Mouse (Mus musculus) limb, embryonic 14.5 days (tissue): ENCODE results near the gene Ccdc93. TPM values are rescaled to one million over a fixed set of nuclear protein-coding genes. Genes with fewer than 3 reads are reported as not detected.

ENCODE experiments used
- ATAC-seq: fragments of 200-750 bp; cut with Nextera tagmentation; 2 replicates; pipeline ENCODE4 v1.8.0; 2017; ENCODE audit warnings: low read depth, moderate number of reproducible peaks, moderate TSS enrichment; ENCODE audit not compliant: low FRiP score
- DNase-seq: peaks from one replicate; pipeline ENCODE4 v3.0.0-alpha.2; 2015; ENCODE audit warnings: low spot score
- H3K27ac ChIP-seq: fragments of 300-500 bp; sonication (generic); replicated peaks from 2 replicates; pipeline ENCODE4 v1.5.1; 2014; ENCODE audit warnings: low read depth, mild to moderate bottlenecking, low read length, moderate library complexity, mixed read lengths
- H3K27me3 ChIP-seq: fragments of 300-500 bp; sonication (generic); 2 replicates; pipeline ENCODE4 v1.6.1; 2014; ENCODE audit warnings: low read length, mixed read lengths; ENCODE audit not compliant: control insufficient read depth, insufficient read depth
- H3K36me3 ChIP-seq: fragments of 300-500 bp; sonication (generic); 2 replicates; pipeline ENCODE4 v1.6.1; 2014; ENCODE audit warnings: mild to moderate bottlenecking, low read length, moderate library complexity, mixed read lengths; ENCODE audit not compliant: control insufficient read depth, insufficient read depth
- H3K4me1 ChIP-seq: fragments of 300-500 bp; sonication (generic); 2 replicates; pipeline ENCODE4 v1.6.1; 2014; ENCODE audit warnings: antibody characterized with exemption, low read length, mixed read lengths; ENCODE audit not compliant: control insufficient read depth, insufficient read depth
- H3K4me2 ChIP-seq: fragments of 300-500 bp; sonication (generic); replicated peaks from 2 replicates; pipeline ENCODE4 v1.6.1; 2014; ENCODE audit warnings: low read depth, mild to moderate bottlenecking, low read length, moderate library complexity; ENCODE audit not compliant: severe bottlenecking
- H3K4me3 ChIP-seq: fragments of 300-500 bp; sonication (generic); replicated peaks from 2 replicates; pipeline ENCODE4 v1.5.1; 2014; ENCODE audit warnings: low read length
- H3K9ac ChIP-seq: fragments of 300-500 bp; sonication (generic); 2 replicates; pipeline ENCODE4 v1.6.1; 2014; ENCODE audit warnings: mild to moderate bottlenecking, low read depth, low read length, moderate library complexity; ENCODE audit not compliant: severe bottlenecking
- H3K9me3 ChIP-seq: fragments of 300-500 bp; sonication (generic); 2 replicates; pipeline ENCODE4 v1.6.1; 2016; ENCODE audit warnings: low read length; ENCODE audit not compliant: control insufficient read depth
- POLR2A ChIP-seq: fragments of 200-500 bp; IDR thresholded peaks from 2 replicates; pipeline ENCODE4 v1.8.0; 2012; ENCODE audit warnings: inconsistent platforms, mild to moderate bottlenecking, moderate library complexity, borderline replicate concordance; ENCODE audit not compliant: insufficient read depth, insufficient read length; ENCODE audit errors: extremely low read depth
- WGBS: fragments of 180-500 bp; shearing (Covaris S2); extraction: QIAGEN DNeasy Blood & Tissue Kit; methylation state at CpG from one replicate; pipeline ENCODE4 v1.1.7; 2014; 5-methylcytosine and 5-hydroxymethylcytosine counted together
- polyA plus RNA-seq, 2 experiments: library from polyadenylated mRNA; depleted of rRNA in 1 of 2; stranded (reverse) in 1 of 2; unstranded in 1 of 2; fragments of >200 nt; fragmentation: Nextera tagmentation in 1 of 2; extraction: Ambion mirVana in 1 of 2; gene quantifications; 2 replicates each; pipeline versions ENCODE4 v1.2.1 to v1.2.3; 2012 to 2014

Ccdc93 gene
- polyA plus RNA-seq, 2 experiments: 12.0 to 16.8 TPM

DNA sequence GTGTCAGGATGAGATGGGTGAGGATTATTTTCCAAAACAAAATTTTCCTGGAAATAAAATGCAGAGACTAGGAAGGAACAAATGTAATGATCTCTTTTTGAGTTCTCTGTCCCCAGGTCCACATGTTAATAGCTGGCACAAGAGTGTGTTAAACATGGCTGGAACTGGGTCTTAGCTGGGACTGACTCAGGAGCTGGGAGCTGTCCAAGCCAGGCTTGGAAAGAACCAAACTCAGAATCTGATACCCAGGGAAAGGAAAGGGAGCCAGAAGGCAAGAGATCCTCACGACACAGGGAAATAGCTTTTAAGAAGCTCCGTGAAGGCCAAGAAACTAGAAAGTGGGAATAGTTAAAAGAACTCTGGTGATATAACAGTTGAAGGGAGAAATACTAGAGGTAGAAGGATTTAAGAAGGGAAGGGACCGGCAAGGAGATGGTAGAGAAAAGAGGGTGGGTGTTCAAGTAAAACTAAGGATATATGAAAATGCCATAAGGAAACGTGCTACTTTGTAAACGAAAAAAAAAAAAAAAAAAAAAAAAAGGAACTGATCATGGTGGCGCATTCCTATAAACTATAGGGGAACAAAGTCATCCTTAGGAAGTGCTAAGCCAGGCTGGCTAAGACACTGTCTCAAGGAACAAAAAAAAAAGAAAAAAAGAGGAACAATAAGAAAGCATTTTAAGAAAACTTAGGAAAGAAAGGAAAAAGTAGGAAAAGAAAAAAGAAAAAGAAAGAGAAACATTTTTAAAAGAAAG lies 489 bp upstream of the Ccdc93 start:
- ATAC-seq: no peak
- Histone ChIP-seq H3K36me3 (no peaks in the 10 kb centered on the region), H3K4me2 (peak overlapping the region; percentile 98; the same call in 1 of the 2 replicates), H3K9ac (no peak overlapping the region), H3K9me3 (no peaks in the 10 kb centered on the region), H3K27ac (no peak overlapping the region), H3K4me3 (peak overlapping the region; percentile 90), H3K4me1 (peaks cover 10% of the 10 kb centered on the region), H3K27me3 (no peaks in the 10 kb centered on the region)
- no peak for TF ChIP-seq POLR2A
- no peak for DNase-seq
- 17% methylated on average over 6 of the region's 6 CpGs for WGBS

DNA sequence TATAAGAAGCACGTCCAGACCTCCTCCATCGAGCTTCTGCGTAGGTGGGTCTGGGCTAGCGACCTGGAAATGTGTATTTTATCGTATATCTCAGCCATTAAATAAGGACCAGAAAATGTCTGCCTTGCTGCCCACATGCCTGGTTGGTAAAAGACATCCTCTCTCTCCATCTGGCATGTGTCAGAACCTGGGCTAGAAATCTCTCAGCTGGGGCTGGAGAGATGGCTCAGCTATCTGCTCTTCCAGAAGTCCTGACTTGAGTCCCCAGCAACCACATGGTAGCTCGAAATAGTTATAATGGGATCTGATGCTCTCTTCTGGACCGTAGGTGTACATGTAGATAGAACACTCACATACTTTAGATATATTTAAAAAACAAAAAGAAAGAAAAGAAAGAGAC lies 5.1 kb downstream of the Ccdc93 start:
- Histone ChIP-seq H3K4me3 (no peak overlapping the region), H3K36me3 (peaks cover 26% of the 10 kb centered on the region), H3K4me1 (peaks cover 6% of the 10 kb centered on the region; the same call in 1 of the 2 replicates), H3K9me3 (no peaks in the 10 kb centered on the region), H3K27ac (no peak overlapping the region), H3K27me3 (no peaks in the 10 kb centered on the region), H3K9ac (no peak overlapping the region), H3K4me2 (no peak overlapping the region)
- 96% methylated on average over 7 of the region's 7 CpGs for WGBS
- DNase-seq: no peak
- ATAC-seq: no peak
- TF ChIP-seq POLR2A: no peak

DNA sequence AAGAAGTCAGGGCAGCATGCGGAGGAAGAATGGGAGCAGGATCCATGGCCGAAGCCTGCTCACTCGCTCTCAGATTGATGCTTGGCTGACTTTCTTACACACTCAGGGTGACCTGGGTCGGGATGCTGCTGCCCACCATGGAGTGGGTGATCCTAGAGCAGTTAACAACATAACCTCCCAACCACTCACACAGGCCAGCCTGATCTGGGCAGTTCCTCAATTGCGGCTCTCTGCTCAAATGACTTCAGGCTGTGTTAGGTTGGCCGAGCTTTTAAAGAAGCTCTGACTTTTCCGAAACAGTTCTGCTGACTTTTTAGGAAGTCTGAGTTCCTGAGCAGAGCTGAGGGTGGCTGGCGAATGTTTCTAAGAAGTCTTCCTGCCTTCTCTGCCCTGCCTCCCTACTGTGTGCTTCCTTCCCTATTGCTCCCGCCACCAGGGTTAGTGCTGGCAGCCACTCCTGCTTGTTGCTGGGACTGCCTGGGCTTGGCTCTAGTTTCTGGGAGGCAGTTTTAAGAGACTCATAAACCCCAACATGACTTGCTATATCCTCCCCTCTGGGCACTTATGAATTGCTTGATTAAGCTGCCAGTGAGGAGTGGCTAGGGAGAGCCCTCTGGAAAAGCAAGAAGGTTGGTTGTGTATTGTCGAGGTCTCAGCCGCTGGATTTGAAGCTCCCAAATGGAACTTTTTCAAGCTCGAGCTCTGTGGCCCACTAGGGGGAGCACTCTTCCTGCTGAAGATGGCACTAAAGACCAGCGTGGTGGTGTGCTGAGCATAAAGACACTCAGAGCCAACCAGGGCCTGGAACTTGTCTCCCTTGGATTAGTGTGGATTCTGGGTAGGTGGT lies 9.9 kb downstream of the Ccdc93 start:
- 42% methylated on average over 13 of the region's 13 CpGs for WGBS
- Histone ChIP-seq H3K9ac (no peak overlapping the region), H3K4me2 (no peak overlapping the region), H3K27ac (no peak overlapping the region), H3K4me3 (no peak overlapping the region), H3K4me1 (0 out of 2 replicates have a peak, but pooled peaks cover 3% of the 10 kb centered on the region), H3K9me3 (no peaks in the 10 kb centered on the region), H3K36me3 (peaks cover 58% of the 10 kb centered on the region), H3K27me3 (no peaks in the 10 kb centered on the region)
- ATAC-seq: peak; percentile 78; the same call in 1 of the 2 replicates
- TF ChIP-seq POLR2A: no peak
- DNase-seq: peak; percentile 78

DNA sequence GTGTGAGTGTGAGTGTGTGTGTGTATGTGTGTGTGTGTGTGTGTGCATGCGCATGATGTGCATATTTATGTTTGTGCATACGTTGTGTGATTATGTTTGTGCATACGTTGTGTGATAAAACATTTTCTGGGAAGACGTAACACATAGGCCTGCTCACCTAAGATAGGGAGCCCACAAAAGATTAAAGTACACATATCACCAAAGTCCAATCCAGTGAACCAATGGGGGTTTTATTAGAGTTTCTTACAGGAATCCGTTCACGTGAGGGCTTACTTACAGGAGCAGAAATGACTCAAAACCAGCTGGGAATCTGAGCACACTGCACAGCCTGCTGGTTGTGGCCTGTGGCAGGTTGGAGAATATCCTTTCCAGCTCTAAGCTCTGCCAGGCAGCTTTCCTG lies 13.3 kb downstream of the Ccdc93 start:
- 0 out of 2 replicates have a peak, but pooled peaks cover 3% of the 10 kb centered on the region for H3K4me1 ChIP-seq
- 93% methylated on average over 6 of the region's 6 CpGs for WGBS
- DNase-seq (no peak), ATAC-seq (no peak)
- no peaks in the 10 kb centered on the region for H3K9me3 ChIP-seq
- TF ChIP-seq POLR2A: no peak
- H3K9ac ChIP-seq: no peak overlapping the region
- H3K27ac ChIP-seq: no peak overlapping the region
- H3K27me3 ChIP-seq: no peaks in the 10 kb centered on the region
- no peak overlapping the region for H3K4me2 ChIP-seq
- H3K4me3 ChIP-seq: no peak overlapping the region
- H3K36me3 ChIP-seq: peaks cover 74% of the 10 kb centered on the region

DNA sequence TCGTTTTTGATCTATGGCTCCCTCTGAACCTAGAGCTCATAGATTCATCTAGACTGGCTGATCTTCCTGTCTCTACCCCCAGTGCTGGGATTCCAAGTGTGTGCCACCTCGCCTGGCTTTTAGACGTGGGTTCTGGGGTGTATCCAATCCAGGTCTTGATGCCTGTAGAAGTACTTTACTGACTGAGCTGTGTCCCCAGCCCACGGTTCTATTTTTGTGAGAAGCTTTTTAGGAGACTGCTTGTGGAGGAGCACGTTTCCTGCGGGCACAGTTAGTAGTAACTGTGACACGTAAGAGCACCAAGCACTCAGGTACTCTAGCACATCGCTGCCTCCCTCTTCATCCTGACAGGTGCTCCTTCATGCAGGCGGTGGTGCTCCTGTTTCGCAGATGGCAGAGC lies 16.4 kb downstream of the Ccdc93 start:
- no peak overlapping the region for H3K9ac ChIP-seq
- no peaks in the 10 kb centered on the region for H3K9me3 ChIP-seq
- no peak for TF ChIP-seq POLR2A
- DNase-seq: no peak
- peaks cover 2% of the 10 kb centered on the region; the same call in 1 of the 2 replicates for H3K4me1 ChIP-seq
- ATAC-seq: no peak
- H3K27ac ChIP-seq: no peak overlapping the region
- no peak overlapping the region for H3K4me3 ChIP-seq
- H3K36me3 ChIP-seq: peaks cover 85% of the 10 kb centered on the region
- no peaks in the 10 kb centered on the region for H3K27me3 ChIP-seq
- no peak overlapping the region for H3K4me2 ChIP-seq
- 92% methylated on average over 10 of the region's 10 CpGs for WGBS
